Mouse (Mus musculus) megakaryocyte-erythroid progenitor cell, adult 5-6 weeks (primary cell): ENCODE measurements around the gene Zfp414. TPM values are rescaled to one million over a fixed set of nuclear protein-coding genes. Genes with fewer than 3 reads are reported as not detected.
A peak's percentile ranks its signal among the peaks of the same experiment; 100 is the strongest.

ENCODE experiments used
- ATAC-seq: replicated peaks from 2 replicates; pipeline ENCODE4 v1.8.0; 2016; ENCODE audit warnings: mild to moderate bottlenecking, inconsistent platforms; ENCODE audit not compliant: severe bottlenecking, poor library complexity, low FRiP score, low TSS enrichment
- total RNA-seq, 2 experiments: library from RNA; stranded (forward) in 1 of 2; stranded (reverse) in 1 of 2; fragments of 200-1000, 215-1000 nt in 1 of 2; fragments of >200 nt in 1 of 2; fragmentation: Nextera tagmentation in 1 of 2; gene quantifications; 2 replicates each; pipeline ENCODE4 v1.2.3; 2014 to 2017

The Zfp414 gene
- total RNA-seq, 2 experiments from 2014 or later: 10.7 to 57.7 TPM

DNA sequence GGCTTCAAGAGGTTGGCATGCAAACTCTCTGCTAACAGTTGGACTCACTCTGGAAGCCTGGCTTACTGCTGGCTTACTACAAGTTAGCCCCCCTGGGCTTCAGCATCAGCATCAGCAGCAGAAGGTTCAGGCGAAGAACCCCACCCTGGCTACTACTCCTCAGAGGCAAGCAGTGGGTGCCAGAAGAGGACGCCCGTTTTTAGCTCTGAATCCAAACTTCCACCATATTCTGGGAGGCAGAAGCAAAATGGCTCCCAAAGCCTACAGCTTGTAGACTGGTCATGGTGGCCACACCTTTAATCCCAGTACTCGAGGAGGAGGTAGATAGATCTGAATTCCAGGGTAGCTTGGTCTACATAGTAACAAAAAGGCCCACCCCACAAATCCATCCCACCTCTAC lies 15.2 kb downstream of the Zfp414 start:
- no peak for ATAC-seq

DNA sequence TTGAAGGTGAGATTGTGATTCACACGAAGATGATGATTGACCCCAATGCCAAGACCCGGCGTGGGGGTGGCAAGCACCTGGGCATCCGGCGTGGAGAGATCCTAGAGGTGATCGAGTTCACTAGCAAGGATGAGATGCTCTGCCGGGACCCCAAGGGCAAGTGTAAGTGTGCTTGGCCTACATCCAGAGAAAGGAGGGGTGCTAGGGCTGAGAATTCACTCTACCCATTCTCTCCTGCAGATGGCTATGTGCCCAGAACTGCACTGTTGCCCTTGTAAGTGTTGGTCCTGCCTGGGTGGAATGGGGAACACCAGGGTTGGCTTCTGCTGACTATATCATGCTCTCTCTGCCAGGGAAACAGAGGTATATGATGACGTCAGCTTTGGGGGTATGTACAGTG lies 16.2 kb downstream of the Zfp414 start:
- no peak for ATAC-seq

DNA sequence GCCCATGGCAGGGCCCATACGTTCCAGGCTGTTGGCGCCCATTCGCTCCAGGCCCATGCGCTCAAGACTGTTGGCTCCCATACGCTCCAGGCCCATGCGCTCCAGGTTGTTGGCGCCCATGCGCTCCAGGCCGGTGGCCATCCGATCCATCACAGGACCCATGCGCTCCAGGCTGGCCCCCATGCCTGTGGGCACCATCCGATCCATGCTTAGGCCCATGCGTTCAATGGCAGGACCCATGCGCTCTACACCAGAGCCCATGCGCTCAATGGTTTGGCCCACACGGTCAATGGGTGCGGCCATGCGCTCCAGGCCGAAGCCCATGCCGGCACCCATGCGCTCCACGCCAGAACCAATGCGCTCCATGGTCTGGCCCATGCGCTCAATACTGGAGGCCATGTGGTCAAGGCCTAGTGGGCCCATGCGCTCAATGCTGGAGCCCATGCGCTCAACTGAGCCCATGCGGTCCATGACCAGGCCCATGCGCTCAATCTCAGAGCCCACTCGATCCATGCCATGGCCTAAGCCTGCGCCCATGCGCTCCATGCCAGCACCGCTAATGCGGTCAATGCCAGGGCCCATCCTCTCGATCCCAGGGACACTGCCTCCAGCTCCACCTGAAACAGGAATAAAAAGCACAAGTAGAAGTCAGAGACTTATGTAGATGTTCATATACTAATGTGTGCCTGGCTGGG lies 21.0 kb downstream of the Zfp414 start:
- peak; percentile 45; the same call in 1 of the 2 replicates for ATAC-seq

DNA sequence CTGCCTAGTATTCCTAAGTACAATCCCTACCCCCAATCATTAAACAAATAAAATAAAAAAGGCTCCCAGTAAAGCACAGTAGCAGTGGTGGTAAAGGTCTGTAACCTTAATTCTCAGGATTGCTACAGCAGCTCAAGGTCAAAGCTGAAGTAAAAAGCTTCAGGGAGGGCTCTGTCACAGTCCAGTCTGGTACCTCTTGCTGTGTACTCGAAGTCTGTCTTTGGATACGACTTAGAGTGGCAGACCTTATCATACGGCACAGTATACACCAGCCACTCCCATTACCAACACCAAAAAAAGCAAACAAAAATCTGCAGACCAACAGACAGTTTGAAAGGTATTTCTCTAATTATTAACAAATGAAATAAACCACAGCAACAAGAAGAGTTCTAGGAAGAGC lies 37.9 kb downstream of the Zfp414 start:
- no peak for ATAC-seq

DNA sequence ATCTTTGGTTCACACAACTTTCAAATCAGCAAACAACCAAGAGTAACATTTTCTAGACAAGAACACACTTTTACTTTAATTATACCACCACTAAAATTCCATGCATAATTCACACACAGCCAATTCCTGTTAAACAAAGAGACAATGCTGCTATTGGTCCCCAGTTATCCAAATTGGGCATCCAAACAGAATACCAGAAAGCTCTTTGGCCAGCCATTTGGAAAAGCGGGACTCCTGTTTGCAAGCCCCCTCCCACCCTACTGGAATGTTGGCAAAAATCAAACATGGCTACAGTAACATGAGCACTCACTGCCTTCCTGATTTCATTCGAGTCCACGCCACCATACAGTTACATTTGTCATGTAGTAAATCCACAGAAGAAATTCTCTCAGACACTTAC lies 40.8 kb downstream of the Zfp414 start:
- ATAC-seq: no peak

DNA sequence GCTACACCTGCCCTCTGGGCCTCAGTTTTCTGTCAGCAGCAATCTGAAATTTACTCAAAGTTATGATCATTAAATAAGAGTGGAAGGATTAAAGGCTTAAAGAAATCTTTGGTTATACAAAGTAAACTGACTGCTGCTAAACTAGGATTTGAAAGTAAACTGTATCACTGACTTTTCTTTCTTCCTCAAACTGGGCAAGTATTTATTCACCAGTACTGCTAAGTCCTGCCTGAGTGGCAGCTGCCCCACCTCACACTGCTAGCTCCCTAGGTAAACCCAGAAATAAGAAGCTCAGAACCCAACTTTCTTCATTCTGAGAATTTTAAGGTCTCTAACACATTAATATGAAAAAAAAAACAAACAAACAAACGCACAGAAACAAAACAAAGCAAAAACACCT lies 44.9 kb downstream of the Zfp414 start:
- no peak for ATAC-seq

DNA sequence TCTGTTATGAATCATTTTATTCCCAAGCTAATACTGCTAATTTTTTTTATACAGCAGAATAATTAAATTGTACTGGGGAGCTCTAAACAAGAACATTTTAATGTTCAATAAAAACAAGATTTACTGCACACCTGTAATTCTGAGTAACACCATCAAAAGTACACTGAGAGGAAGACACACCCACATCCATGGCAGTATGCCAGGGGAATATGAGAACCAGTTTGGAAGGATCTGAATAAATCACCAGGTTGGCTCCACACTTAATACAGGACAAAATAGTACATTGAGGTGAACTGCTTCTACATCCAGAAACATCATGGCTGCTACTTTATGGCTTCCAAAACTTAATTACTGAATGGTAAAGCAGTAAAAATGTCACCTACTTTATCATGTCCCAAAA lies 46.6 kb downstream of the Zfp414 start:
- ATAC-seq: no peak

DNA sequence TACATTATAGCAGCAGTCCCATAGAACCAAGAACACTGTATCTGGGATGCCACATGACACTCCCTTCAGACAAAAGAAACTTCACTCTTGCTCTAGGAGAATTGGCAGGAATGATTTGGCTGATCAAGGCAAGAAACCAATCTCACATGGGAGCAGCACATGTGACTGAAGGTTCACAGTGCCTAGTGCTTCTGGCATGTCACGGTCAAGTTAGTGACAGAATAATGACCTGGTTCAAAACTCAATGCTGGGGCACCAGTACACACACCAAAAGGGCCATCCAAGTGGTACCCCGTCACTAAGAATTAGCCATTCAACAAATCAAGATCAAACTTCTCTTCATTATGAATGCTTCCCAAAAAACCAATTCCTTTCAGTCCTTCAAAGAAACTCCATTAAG lies 47.2 kb downstream of the Zfp414 start:
- no peak for ATAC-seq

DNA sequence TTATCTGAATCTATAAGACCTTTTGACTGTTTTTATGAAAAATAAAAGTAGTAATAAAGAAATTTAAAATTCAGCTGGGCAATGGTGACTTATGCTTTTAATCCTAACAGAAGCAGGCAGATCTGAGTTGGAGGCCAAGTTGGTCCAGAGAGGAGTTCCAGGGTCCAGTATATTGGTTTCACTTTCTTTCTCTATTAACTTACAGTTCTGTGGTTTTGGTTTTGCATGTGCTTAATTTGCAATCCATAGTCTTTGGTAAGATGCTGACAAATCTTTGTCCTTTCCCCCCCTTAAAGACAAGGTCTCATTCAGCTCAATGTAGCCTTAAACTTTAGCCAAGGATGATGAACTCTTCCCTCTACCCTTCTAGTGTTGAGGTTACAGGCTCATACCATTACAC lies 49.9 kb downstream of the Zfp414 start:
- no peak for ATAC-seq

Other genes with a start within 250 kb of the Zfp414 start
- gene Zfp101, start 234.4 kb upstream of the Zfp414 start, total RNA-seq (2014; fragmentation: Nextera tagmentation): 21.7 and 34.5 TPM in 2 replicates
- gene Zfp101, start 234.4 kb upstream of the Zfp414 start, total RNA-seq (2017): 20.5 and 37.3 TPM in 2 replicates
- gene Actl9, start 196.2 kb upstream of the Zfp414 start, total RNA-seq (2014; fragmentation: Nextera tagmentation): not detected in 2 replicates
- gene Actl9, start 196.2 kb upstream of the Zfp414 start, total RNA-seq (2017): not detected in 2 replicates
- 13.2 and 22.8 TPM in 2 replicates for gene Adamts10, start 104.9 kb upstream of the Zfp414 start, total RNA-seq (2014; fragmentation: Nextera tagmentation)
- gene Adamts10, start 104.9 kb upstream of the Zfp414 start, total RNA-seq (2017): 5.4 and 6.6 TPM in 2 replicates
- 1.0 and 6.1 TPM in 2 replicates for gene Myo1f, start 73.4 kb upstream of the Zfp414 start, total RNA-seq (2014; fragmentation: Nextera tagmentation)
- 5.6 and 20.0 TPM in 2 replicates for gene Myo1f, start 73.4 kb upstream of the Zfp414 start, total RNA-seq (2017)
- gene Pram1, start 9.0 kb downstream of the Zfp414 start, total RNA-seq (2014; fragmentation: Nextera tagmentation): 0.72 TPM in 1 of 2 replicates, not detected in the other
- not detected in 2 replicates for gene Pram1, start 9.0 kb downstream of the Zfp414 start, total RNA-seq (2017)
- gene Hnrnpm, start 57.8 kb downstream of the Zfp414 start, total RNA-seq (2014; fragmentation: Nextera tagmentation): 579 and 611 TPM in 2 replicates
- 338 and 437 TPM in 2 replicates for gene Hnrnpm, start 57.8 kb downstream of the Zfp414 start, total RNA-seq (2017)
- gene March2, start 89.6 kb downstream of the Zfp414 start, total RNA-seq (2014; fragmentation: Nextera tagmentation): 53.7 and 55.5 TPM in 2 replicates
- gene March2, start 89.6 kb downstream of the Zfp414 start, total RNA-seq (2017): 33.4 and 48.1 TPM in 2 replicates
- 98.0 and 144 TPM in 2 replicates for gene Rab11b, start 131.4 kb downstream of the Zfp414 start, total RNA-seq (2014; fragmentation: Nextera tagmentation)
- 27.5 and 33.0 TPM in 2 replicates for gene Rab11b, start 131.4 kb downstream of the Zfp414 start, total RNA-seq (2017)
- 14.9 and 18.2 TPM in 2 replicates for gene Angptl4, start 152.7 kb downstream of the Zfp414 start, total RNA-seq (2014; fragmentation: Nextera tagmentation)
- 13.0 and 17.1 TPM in 2 replicates for gene Angptl4, start 152.7 kb downstream of the Zfp414 start, total RNA-seq (2017)
- 12.0 and 19.7 TPM in 2 replicates for gene Kank3, start 181.4 kb downstream of the Zfp414 start, total RNA-seq (2014; fragmentation: Nextera tagmentation)
- gene Kank3, start 181.4 kb downstream of the Zfp414 start, total RNA-seq (2017): 1.6 and 2.4 TPM in 2 replicates
- 3,294 and 3,898 TPM in 2 replicates for gene Rps28, start 195.5 kb downstream of the Zfp414 start, total RNA-seq (2014; fragmentation: Nextera tagmentation)
- gene Rps28, start 195.5 kb downstream of the Zfp414 start, total RNA-seq (2017): 3,120 and 3,626 TPM in 2 replicates
- 261 and 275 TPM in 2 replicates for gene Ndufa7, start 195.5 kb downstream of the Zfp414 start, total RNA-seq (2014; fragmentation: Nextera tagmentation)
- gene Ndufa7, start 195.5 kb downstream of the Zfp414 start, total RNA-seq (2017): 85.6 and 250 TPM in 2 replicates
- gene Cd320, start 214.0 kb downstream of the Zfp414 start, total RNA-seq (2014; fragmentation: Nextera tagmentation): 11.4 and 19.2 TPM in 2 replicates
- gene Cd320, start 214.0 kb downstream of the Zfp414 start, total RNA-seq (2017): 14.1 and 19.6 TPM in 2 replicates
- not detected in 2 replicates for gene Gm7029, start 244.7 kb downstream of the Zfp414 start, total RNA-seq (2014; fragmentation: Nextera tagmentation)
- gene Gm7029, start 244.7 kb downstream of the Zfp414 start, total RNA-seq (2017): not detected in 2 replicates